12 mouse cellular contexts compared by ENCODE assay signal in genomic region chr10:117545842-117546631, GRCm38 (mm10).
"Had no signal": no experiment of that assay in that cellular context is flagged by ENCODE, and none has a peak within 500 bp of the region (broad histone marks: within the 10 kb centered on the region; RNA-seq: fewer than 3 reads in every experiment).

No protein-coding gene starts in this region.

- DNase-seq: retina, postnatal 1 day; right cerebral cortex, adult 18-20 months; right cerebral cortex, postnatal 14 days; right cerebral cortex, postnatal 25 days; right cerebral cortex, postnatal 4 days; spleen, adult 18-20 months; thymus, adult 18-20 months; thymus, adult 2 months; thymus, postnatal 14 days; thymus, postnatal 25 days; thymus, postnatal 36 days; thymus, postnatal 4 days had no signal
